Mouse (Mus musculus) testis, adult 2 months (tissue): ENCODE measurements at regions not wholly inside any gene's neighbourhood (a gene's known extent, or its start where the extent isn't known, plus 50 kb on each side); places are given as distances from the start of the nearest gene placed in this dataset.

Source experiments
- H3K27ac ChIP-seq: fragments of 200-500 bp; 2 replicates; pipeline ENCODE4 v1.5.1; 2012; ENCODE audit warnings: low read depth, low read length; ENCODE audit not compliant: control insufficient read depth, insufficient read depth
- H3K27me3 ChIP-seq: fragments of 200-500 bp; 2 replicates; pipeline ENCODE4 v1.6.1; 2012; ENCODE audit warnings: mild to moderate bottlenecking, low read length, moderate library complexity; ENCODE audit not compliant: control insufficient read depth, insufficient read depth
- H3K36me3 ChIP-seq: fragments of 200-500 bp; 2 replicates; pipeline ENCODE4 v1.6.1; 2012; ENCODE audit warnings: mild to moderate bottlenecking, low read length; ENCODE audit not compliant: control insufficient read depth, insufficient read depth
- H3K4me1 ChIP-seq: fragments of 200-500 bp; 2 replicates; pipeline ENCODE4 v1.6.1; 2012; ENCODE audit warnings: low read length; ENCODE audit not compliant: control insufficient read depth, insufficient read depth
- H3K4me3 ChIP-seq: fragments of 200-500 bp; 2 replicates; pipeline ENCODE4 v1.5.1; 2012; ENCODE audit warnings: low read depth, mild to moderate bottlenecking, low read length, moderate library complexity, mixed read lengths; ENCODE audit not compliant: control insufficient read depth
- CTCF ChIP-seq: fragments of 200-500 bp; IDR thresholded peaks from 2 replicates; pipeline ENCODE4 v1.5.1; 2012; ENCODE audit warnings: low read depth, mild to moderate bottlenecking, inconsistent platforms, low read length, moderate library complexity; ENCODE audit not compliant: control insufficient read depth, insufficient read depth, insufficient replicate concordance
- POLR2A ChIP-seq: fragments of 200-500 bp; IDR thresholded peaks from 2 replicates; pipeline ENCODE4 v1.6.1; 2012; ENCODE audit warnings: low read depth, mild to moderate bottlenecking, inconsistent platforms, low read length, moderate library complexity; ENCODE audit not compliant: control insufficient read depth

- no peaks in the 10 kb centered on the region for H3K27me3 ChIP-seq
- H3K4me1 ChIP-seq: no peaks in the 10 kb centered on the region
- TF ChIP-seq POLR2A (no peak), CTCF (no peak)
- H3K4me3 ChIP-seq: no peak overlapping the region
- no peak overlapping the region for H3K27ac ChIP-seq
- no peaks in the 10 kb centered on the region for H3K36me3 ChIP-seq
These were observed 693.6 kb downstream of the Rwdd3 start for GRCm38 (mm10) chr3:120477934-120478333.

- H3K36me3 ChIP-seq: no peaks in the 10 kb centered on the region
- no peak overlapping the region for H3K4me3 ChIP-seq
- H3K27me3 ChIP-seq: no peaks in the 10 kb centered on the region
- TF ChIP-seq POLR2A (no peak), CTCF (no peak)
- H3K4me1 ChIP-seq: no peaks in the 10 kb centered on the region
- H3K27ac ChIP-seq: no peak overlapping the region
These were observed 693.0 kb upstream of the Ptbp2 start for GRCm38 (mm10) chr3:120477232-120477631.

- no peaks in the 10 kb centered on the region for H3K4me1 ChIP-seq
- H3K27me3 ChIP-seq: no peaks in the 10 kb centered on the region
- TF ChIP-seq CTCF (no peak), POLR2A (no peak)
- H3K4me3 ChIP-seq: no peak overlapping the region
- no peak overlapping the region for H3K27ac ChIP-seq
- H3K36me3 ChIP-seq: no peaks in the 10 kb centered on the region
These were observed 689.4 kb upstream of the Ptbp2 start for GRCm38 (mm10) chr3:120473645-120474038.

- TF ChIP-seq CTCF (no peak), POLR2A (no peak)
- H3K27ac ChIP-seq: no peak overlapping the region
- H3K4me3 ChIP-seq: no peak overlapping the region
- H3K36me3 ChIP-seq: no peaks in the 10 kb centered on the region
- H3K27me3 ChIP-seq: no peaks in the 10 kb centered on the region
- H3K4me1 ChIP-seq: no peaks in the 10 kb centered on the region
These were observed 688.7 kb upstream of the Ptbp2 start for GRCm38 (mm10) chr3:120472687-120473644.

- no peaks in the 10 kb centered on the region for H3K27me3 ChIP-seq
- H3K36me3 ChIP-seq: no peaks in the 10 kb centered on the region
- H3K27ac ChIP-seq: no peak overlapping the region
- H3K4me1 ChIP-seq: no peaks in the 10 kb centered on the region
- no peak overlapping the region for H3K4me3 ChIP-seq
- TF ChIP-seq POLR2A: no peak
- no peak for TF ChIP-seq CTCF
These were observed 687.7 kb upstream of the Ptbp2 start for GRCm38 (mm10) chr3:120471878-120472444.

- Histone ChIP-seq H3K36me3 (no peaks in the 10 kb centered on the region), H3K4me3 (no peak overlapping the region), H3K27me3 (no peaks in the 10 kb centered on the region), H3K4me1 (no peaks in the 10 kb centered on the region), H3K27ac (no peak overlapping the region)
- no peak for TF ChIP-seq CTCF
- TF ChIP-seq POLR2A: no peak
These were observed 684.6 kb upstream of the Ptbp2 start for GRCm38 (mm10) chr3:120468887-120469286.

- Histone ChIP-seq H3K4me1 (no peaks in the 10 kb centered on the region), H3K27me3 (no peaks in the 10 kb centered on the region), H3K27ac (no peak overlapping the region), H3K36me3 (no peaks in the 10 kb centered on the region), H3K4me3 (no peak overlapping the region)
- TF ChIP-seq CTCF (no peak), POLR2A (no peak)
These were observed 676.5 kb upstream of the Ptbp2 start for GRCm38 (mm10) chr3:120460717-120461116.
